Mouse (Mus musculus): ENCODE measurements around the gene Mospd3. TPM values are rescaled to one million over a fixed set of nuclear protein-coding genes. Genes with fewer than 3 reads are reported as not detected.

The Mospd3 gene
- polyA plus RNA-seq, 1 experiment: 29.1 TPM

GRCm38 (mm10) chr5:137599600-137599999, 1.3 kb downstream of the Mospd3 start:
- Histone ChIP-seq H3K4me3 (replicated peaks; ENCODE audit: control insufficient read depth, low read depth, low read length) (peak overlapping the region; percentile 95), H3K27ac (ENCODE audit: control insufficient read depth, insufficient read depth, low read depth, low read length, poor library complexity) (no peak overlapping the region), H3K4me1 (ENCODE audit: control insufficient read depth, insufficient read depth, low read length) (peaks cover 10% of the 10 kb centered on the region)
- 28% methylated on average over 9 of the region's 9 CpGs for WGBS
- no peak for TF ChIP-seq CTCF (IDR thresholded peaks at IDR 0.05; ENCODE audit: control insufficient read depth, insufficient read depth, low read length)
- no peak for TF ChIP-seq POLR2A (IDR thresholded peaks at IDR 0.05; ENCODE audit: borderline replicate concordance, control insufficient read depth, low read depth, low read length)

DNA sequence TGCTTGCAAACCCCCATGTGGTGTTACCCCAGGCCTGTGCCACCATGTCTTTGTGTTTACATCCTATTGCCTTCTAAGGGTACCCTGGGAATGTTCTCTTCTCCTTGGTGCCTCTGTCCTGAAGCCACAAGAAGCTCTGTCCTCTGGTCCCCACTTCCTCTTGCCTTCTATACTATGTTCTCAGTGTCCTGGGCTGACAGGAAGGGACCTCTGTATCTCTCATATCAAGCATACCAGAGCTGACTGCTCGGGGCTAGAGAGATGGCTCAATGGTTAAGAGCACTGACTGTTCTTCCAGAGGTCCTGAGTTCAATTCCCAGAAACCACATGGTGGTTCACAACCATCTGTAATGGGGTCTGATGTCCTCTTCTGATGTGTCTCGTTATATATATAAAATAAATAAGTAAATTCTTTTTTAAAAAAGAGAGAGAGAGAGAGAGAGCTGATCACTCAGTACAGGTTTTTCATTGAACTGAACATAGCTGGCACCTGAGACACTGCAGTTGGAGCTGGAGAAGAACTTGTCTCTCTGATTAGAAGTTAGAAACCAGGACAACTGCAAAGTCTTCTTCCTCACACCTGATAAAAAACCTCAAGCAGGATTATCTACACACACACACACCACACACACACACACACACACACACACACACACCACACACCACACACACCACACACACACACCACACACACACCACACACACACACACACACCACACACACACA, 2.6 kb downstream of the Mospd3 start:
- Histone ChIP-seq H3K4me1 (ENCODE audit: control insufficient read depth, insufficient read depth, low read length) (peaks cover 10% of the 10 kb centered on the region), H3K4me3 (replicated peaks; ENCODE audit: control insufficient read depth, low read depth, low read length) (no peak overlapping the region), H3K27ac (ENCODE audit: control insufficient read depth, insufficient read depth, low read depth, low read length, poor library complexity) (no peak overlapping the region; the same call in 1 of the 2 replicates)
- TF ChIP-seq CTCF (IDR thresholded peaks at IDR 0.05; ENCODE audit: control insufficient read depth, insufficient read depth, low read length) (no peak), POLR2A (IDR thresholded peaks at IDR 0.05; ENCODE audit: borderline replicate concordance, control insufficient read depth, low read depth, low read length) (no peak)
- 23% methylated on average over 2 of the region's 2 CpGs for WGBS

GRCm38 (mm10) chr5:137597625-137598024, 3.2 kb downstream of the Mospd3 start:
- TF ChIP-seq CTCF (IDR thresholded peaks at IDR 0.05; ENCODE audit: control insufficient read depth, insufficient read depth, low read length) (no peak), POLR2A (IDR thresholded peaks at IDR 0.05; ENCODE audit: borderline replicate concordance, control insufficient read depth, low read depth, low read length) (no peak)
- peaks cover 9% of the 10 kb centered on the region for H3K4me1 ChIP-seq (ENCODE audit: control insufficient read depth, insufficient read depth, low read length)
- H3K27ac ChIP-seq (ENCODE audit: control insufficient read depth, insufficient read depth, low read depth, low read length, poor library complexity): no peak overlapping the region
- WGBS: 58% methylated on average over 6 of the region's 6 CpGs
- no peak overlapping the region for H3K4me3 ChIP-seq (replicated peaks; ENCODE audit: control insufficient read depth, low read depth, low read length)

- H3K4me3 ChIP-seq (replicated peaks; ENCODE audit: control insufficient read depth, low read depth, low read length): peak overlapping the region; percentile 56
- H3K4me1 ChIP-seq (ENCODE audit: control insufficient read depth, insufficient read depth, low read length): peaks cover 6% of the 10 kb centered on the region
- no peak for TF ChIP-seq CTCF (IDR thresholded peaks at IDR 0.05; ENCODE audit: control insufficient read depth, insufficient read depth, low read length)
- TF ChIP-seq POLR2A (IDR thresholded peaks at IDR 0.05; ENCODE audit: borderline replicate concordance, control insufficient read depth, low read depth, low read length): no peak
- 29% methylated on average over 30 of the region's 30 CpGs for WGBS
- H3K27ac ChIP-seq (ENCODE audit: control insufficient read depth, insufficient read depth, low read depth, low read length, poor library complexity): peak overlapping the region; percentile 58
Observed at GRCm38 (mm10) chr5:137596601-137597261, 4.1 kb downstream of the Mospd3 start.

- TF ChIP-seq CTCF (IDR thresholded peaks at IDR 0.05; ENCODE audit: control insufficient read depth, insufficient read depth, low read length): no peak
- Histone ChIP-seq H3K27ac (ENCODE audit: control insufficient read depth, insufficient read depth, low read depth, low read length, poor library complexity) (no peak overlapping the region), H3K4me1 (ENCODE audit: control insufficient read depth, insufficient read depth, low read length) (peaks cover 6% of the 10 kb centered on the region), H3K4me3 (replicated peaks; ENCODE audit: control insufficient read depth, low read depth, low read length) (no peak overlapping the region)
- 89% methylated on average over 7 of the region's 7 CpGs for WGBS
Observed at GRCm38 (mm10) chr5:137595921-137596320, 4.9 kb downstream of the Mospd3 start.

GRCm38 (mm10) chr5:137590507-137590906, 10.4 kb downstream of the Mospd3 start:
- Histone ChIP-seq H3K4me1 (ENCODE audit: control insufficient read depth, insufficient read depth, low read length) (no peaks in the 10 kb centered on the region), H3K4me3 (replicated peaks; ENCODE audit: control insufficient read depth, low read depth, low read length) (no peak overlapping the region), H3K27ac (ENCODE audit: control insufficient read depth, insufficient read depth, low read depth, low read length, poor library complexity) (no peak overlapping the region)
- WGBS: 75% methylated on average over 5 of the region's 5 CpGs
- TF ChIP-seq CTCF (IDR thresholded peaks at IDR 0.05; ENCODE audit: control insufficient read depth, insufficient read depth, low read length) (no peak), POLR2A (IDR thresholded peaks at IDR 0.05; ENCODE audit: borderline replicate concordance, control insufficient read depth, low read depth, low read length) (no peak)

- TF ChIP-seq POLR2A (IDR thresholded peaks at IDR 0.05; ENCODE audit: borderline replicate concordance, control insufficient read depth, low read depth, low read length) (no peak), CTCF (IDR thresholded peaks at IDR 0.05; ENCODE audit: control insufficient read depth, insufficient read depth, low read length) (peak; percentile 65; the same call in 1 of the 2 replicates)
- Histone ChIP-seq H3K27ac (ENCODE audit: control insufficient read depth, insufficient read depth, low read depth, low read length, poor library complexity) (no peak overlapping the region), H3K4me3 (replicated peaks; ENCODE audit: control insufficient read depth, low read depth, low read length) (no peak overlapping the region), H3K4me1 (ENCODE audit: control insufficient read depth, insufficient read depth, low read length) (no peaks in the 10 kb centered on the region)
- 29% methylated on average over 8 of the region's 8 CpGs for WGBS
Observed at GRCm38 (mm10) chr5:137584976-137585375, 15.9 kb downstream of the Mospd3 start.

DNA sequence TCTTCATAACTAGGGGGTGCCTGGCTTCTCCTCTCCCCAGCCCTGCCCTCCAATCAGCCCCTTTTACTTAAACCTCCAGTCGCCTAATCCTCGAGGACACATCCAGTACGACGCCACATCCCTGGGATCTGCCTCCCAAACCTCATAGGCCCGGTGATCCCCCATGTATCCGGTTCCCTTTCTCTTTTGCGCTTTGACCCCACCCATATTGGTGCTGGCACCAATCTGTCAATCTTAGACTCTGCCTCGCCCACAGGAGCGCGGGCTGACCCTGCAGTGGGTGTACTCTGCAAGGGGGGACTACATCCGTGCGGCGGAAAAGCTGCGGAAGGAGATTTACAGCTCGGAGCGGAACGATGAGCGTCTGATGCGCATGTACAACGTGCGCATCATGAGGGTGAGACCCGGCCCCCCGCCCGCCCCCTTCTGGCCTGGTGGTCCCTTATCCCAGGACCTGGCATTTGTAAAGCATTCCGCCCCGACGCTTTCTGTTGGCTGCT, 17.1 kb downstream of the Mospd3 start:
- H3K27ac ChIP-seq (ENCODE audit: control insufficient read depth, insufficient read depth, low read depth, low read length, poor library complexity): no peak overlapping the region
- H3K4me1 ChIP-seq (ENCODE audit: control insufficient read depth, insufficient read depth, low read length): no peaks in the 10 kb centered on the region
- no peak for TF ChIP-seq POLR2A (IDR thresholded peaks at IDR 0.05; ENCODE audit: borderline replicate concordance, control insufficient read depth, low read depth, low read length)
- no peak for TF ChIP-seq CTCF (IDR thresholded peaks at IDR 0.05; ENCODE audit: control insufficient read depth, insufficient read depth, low read length)
- 85% methylated on average over 27 of the region's 27 CpGs for WGBS
- no peak overlapping the region for H3K4me3 ChIP-seq (replicated peaks; ENCODE audit: control insufficient read depth, low read depth, low read length)
